Mouse (Mus musculus) hindbrain, embryonic 10.5 days (tissue): ENCODE data around the gene Zbtb11. TPM values are rescaled to one million over a fixed set of nuclear protein-coding genes. Genes with fewer than 3 reads are reported as not detected.

Experiments used
- DNase-seq: peaks from one replicate; pipeline ENCODE4 v3.0.0-alpha.2; 2017; ENCODE audit warnings: low spot score
- H3K27ac ChIP-seq: fragments of 300-500 bp; sonication (generic); 2 replicates; pipeline ENCODE4 v1.5.1; 2016; ENCODE audit warnings: mild to moderate bottlenecking, moderate library complexity
- H3K27me3 ChIP-seq: fragments of 300-500 bp; sonication (generic); 2 replicates; pipeline ENCODE4 v1.6.1; 2016; ENCODE audit warnings: mild to moderate bottlenecking; ENCODE audit not compliant: poor library complexity, insufficient read depth, severe bottlenecking
- H3K36me3 ChIP-seq: fragments of 300-500 bp; sonication (generic); 2 replicates; pipeline ENCODE4 v1.6.1; 2016; ENCODE audit warnings: mild to moderate bottlenecking, moderate library complexity
- H3K4me1 ChIP-seq: fragments of 300-500 bp; sonication (generic); replicated peaks from 2 replicates; pipeline ENCODE4 v1.6.1; 2016; ENCODE audit warnings: mild to moderate bottlenecking
- H3K4me3 ChIP-seq: fragments of 300-500 bp; sonication (generic); 2 replicates; pipeline ENCODE4 v1.5.1; 2016; ENCODE audit warnings: mild to moderate bottlenecking, moderate library complexity
- H3K9me3 ChIP-seq: fragments of 300-500 bp; sonication (generic); 2 replicates; pipeline ENCODE4 v1.6.1; 2016; ENCODE audit warnings: mild to moderate bottlenecking, moderate library complexity
- WGBS: fragments of 180-500 bp; shearing (Covaris S2); methylation state at CpG from one replicate; pipeline ENCODE4 v1.1.7; 2016; 5-methylcytosine and 5-hydroxymethylcytosine counted together
- polyA plus RNA-seq: library from polyadenylated mRNA; unstranded; fragments of >200 nt; fragmentation: Nextera tagmentation; extraction: Ambion mirVana; gene quantifications from 2 replicates; pipeline ENCODE4 v1.2.1, GENCODE M21; 2016

Gene Zbtb11
- polyA plus RNA-seq, 1 experiment from 2014 or later, result 15.3 TPM

DNA sequence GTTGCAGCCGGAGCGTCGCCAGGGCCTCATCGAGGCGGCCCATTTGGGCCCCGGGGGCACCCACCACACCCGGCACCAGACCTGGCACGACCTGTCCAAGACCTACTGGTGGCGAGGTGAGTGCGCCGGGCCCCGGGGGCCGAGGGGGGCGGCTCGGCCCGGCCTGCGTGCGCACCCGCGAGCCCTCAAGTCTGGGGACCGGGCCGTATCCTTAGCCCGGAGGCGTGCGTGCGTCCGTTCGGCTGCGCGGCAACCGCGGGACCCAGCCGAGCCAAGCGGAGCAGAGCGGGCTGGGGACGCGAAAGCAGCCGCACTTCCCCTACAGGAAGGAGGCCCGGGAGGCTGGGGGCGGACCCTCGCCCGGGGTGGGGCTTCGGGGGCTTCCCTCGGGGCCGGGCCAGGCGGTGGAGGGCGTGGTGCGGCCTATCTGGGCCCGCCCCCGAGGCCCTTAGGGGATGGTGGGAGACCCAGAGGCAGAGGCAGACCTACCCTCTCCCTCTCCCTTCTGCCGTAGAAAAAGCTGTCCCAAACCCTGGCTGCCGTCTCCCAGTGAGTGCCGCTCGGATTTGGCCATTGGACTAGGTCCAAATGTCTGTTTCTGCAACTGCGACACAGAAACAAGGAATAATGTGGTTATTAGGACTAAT, 696 bp downstream of the Zbtb11 start:
- Histone ChIP-seq H3K4me3 (peak overlapping the region; percentile 99), H3K9me3 (no peaks in the 10 kb centered on the region), H3K27me3 (no peaks in the 10 kb centered on the region), H3K27ac (peak overlapping the region; percentile 92), H3K36me3 (peaks cover 43% of the 10 kb centered on the region), H3K4me1 (peaks cover 29% of the 10 kb centered on the region)
- DNase-seq, result peak; percentile 84
- under 1% methylated on average over 55 of the region's 55 CpGs for WGBS

DNA sequence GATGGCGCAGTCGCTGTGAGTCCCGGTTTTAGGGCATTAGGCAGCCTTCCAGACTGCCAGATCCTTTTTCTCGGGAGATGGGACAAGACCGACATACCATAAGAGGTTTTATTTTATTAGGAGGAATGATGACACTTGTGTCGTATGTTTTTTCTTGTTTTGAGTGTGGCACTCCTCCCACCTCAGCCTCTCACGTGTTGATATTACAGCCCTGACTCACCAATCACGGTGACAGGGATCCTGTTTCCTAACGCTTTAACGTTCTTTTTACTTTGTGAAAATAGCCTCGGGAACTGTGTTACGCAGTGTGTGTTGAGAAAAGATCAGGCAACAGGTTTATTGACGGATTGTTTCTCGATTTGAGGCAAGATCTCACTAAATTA, 1.2 kb downstream of the Zbtb11 start:
- no peak for DNase-seq
- peak overlapping the region; percentile 92 for H3K27ac ChIP-seq
- WGBS, result 15% methylated on average over 14 of the region's 14 CpGs

DNA sequence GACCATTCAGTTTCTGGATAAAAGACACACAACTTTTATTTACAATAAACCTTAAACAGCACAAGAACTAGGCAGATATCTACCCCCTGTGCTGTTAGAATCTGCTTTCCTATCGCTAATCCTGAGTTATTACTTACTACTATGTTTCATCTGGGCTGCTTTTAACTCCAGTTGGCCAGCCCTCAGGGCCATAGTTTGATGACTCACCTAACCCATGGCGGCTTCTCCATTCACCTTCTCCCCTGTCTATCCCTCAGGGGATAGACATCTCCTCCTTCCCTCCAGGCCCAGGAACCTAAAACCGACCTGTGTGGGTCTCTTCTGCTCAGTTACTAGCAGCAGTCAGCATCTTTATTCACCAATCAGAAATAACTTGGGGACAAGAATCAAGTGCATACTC, 12.3 kb downstream of the Zbtb11 start:
- DNase-seq, result no peak
- Histone ChIP-seq H3K36me3 (peaks cover 81% of the 10 kb centered on the region), H3K9me3 (no peaks in the 10 kb centered on the region), H3K27ac (no peak overlapping the region), H3K4me3 (no peak overlapping the region), H3K4me1 (no peaks in the 10 kb centered on the region), H3K27me3 (no peaks in the 10 kb centered on the region)
- WGBS, result 95% methylated on average over 3 of the region's 3 CpGs

More for the DNA sequence above, 1.2 kb downstream of the Zbtb11 start:
- Histone ChIP-seq H3K36me3 (peaks cover 38% of the 10 kb centered on the region), H3K9me3 (no peaks in the 10 kb centered on the region), H3K27me3 (no peaks in the 10 kb centered on the region), H3K4me1 (peaks cover 25% of the 10 kb centered on the region), H3K4me3 (peak overlapping the region; percentile 99)

DNA sequence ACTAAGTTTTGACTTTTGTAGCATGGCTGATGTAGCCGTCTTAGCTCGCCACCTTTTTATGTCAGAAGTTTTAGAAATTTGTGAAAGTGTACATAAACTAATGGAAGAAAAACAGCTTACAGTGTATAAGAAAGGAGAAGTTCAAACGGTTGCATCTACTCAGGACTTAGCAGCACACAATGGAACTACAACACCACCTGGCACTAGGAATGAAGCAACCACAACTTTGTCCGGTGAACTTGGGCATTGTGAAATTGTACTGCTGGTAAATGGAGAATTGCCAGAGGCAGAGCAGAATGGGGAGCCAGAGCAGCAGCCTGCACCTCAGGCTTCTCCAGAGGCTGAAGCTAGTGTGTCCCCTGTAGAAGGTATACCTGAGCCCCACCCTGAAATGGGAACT, 16.6 kb downstream of the Zbtb11 start:
- no peak overlapping the region for H3K4me3 ChIP-seq
- no peaks in the 10 kb centered on the region for H3K4me1 ChIP-seq
- 96% methylated on average over 4 of the region's 4 CpGs for WGBS
- no peak overlapping the region for H3K27ac ChIP-seq
- no peaks in the 10 kb centered on the region for H3K27me3 ChIP-seq
- no peaks in the 10 kb centered on the region for H3K9me3 ChIP-seq
- no peak for DNase-seq
- H3K36me3 ChIP-seq, result peaks cover 77% of the 10 kb centered on the region

DNA sequence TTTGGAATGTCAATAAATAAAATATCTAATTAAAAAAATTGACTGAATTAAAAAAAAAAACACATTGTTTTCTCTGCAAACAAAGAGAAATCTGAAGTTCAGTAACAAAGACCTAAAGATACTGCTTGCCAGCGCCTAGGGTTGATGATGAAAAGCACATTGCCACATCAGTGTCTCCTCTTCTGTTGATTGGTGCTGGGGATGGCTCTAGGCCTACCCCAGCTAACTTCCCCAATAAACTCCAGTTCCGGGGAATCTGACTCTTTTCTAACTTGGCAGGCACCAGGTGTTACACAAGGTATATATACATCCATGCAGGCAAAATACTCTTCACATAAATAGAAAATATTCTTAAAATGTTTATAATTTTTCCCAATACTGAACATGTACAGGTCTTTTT, 20.6 kb downstream of the Zbtb11 start:
- H3K27me3 ChIP-seq, result no peaks in the 10 kb centered on the region
- H3K36me3 ChIP-seq, result peaks cover 82% of the 10 kb centered on the region
- H3K9me3 ChIP-seq, result no peaks in the 10 kb centered on the region
- no peak overlapping the region for H3K27ac ChIP-seq
- DNase-seq, result no peak
- H3K4me1 ChIP-seq, result no peaks in the 10 kb centered on the region
- H3K4me3 ChIP-seq, result no peak overlapping the region
- WGBS, result 94% methylated on average over 2 of the region's 2 CpGs

DNA sequence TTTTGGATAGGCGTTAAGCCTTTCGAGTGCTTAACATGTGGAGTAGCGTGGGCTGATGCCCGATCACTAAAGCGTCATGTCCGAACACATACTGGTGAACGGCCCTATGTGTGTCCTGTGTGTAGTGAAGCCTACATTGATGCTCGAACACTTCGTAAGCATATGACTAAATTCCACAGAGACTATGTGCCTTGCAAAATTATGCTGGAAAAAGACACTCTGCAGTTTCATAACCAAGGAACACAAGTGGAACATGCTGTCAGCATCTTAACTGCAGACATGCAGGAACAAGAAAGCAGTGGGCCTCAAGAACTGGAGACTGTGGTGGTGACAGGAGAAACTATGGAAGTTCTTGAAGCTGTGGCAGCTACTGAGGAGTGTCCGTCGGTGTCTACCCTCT, 33.1 kb downstream of the Zbtb11 start:
- WGBS, result 96% methylated on average over 11 of the region's 11 CpGs
- H3K27me3 ChIP-seq, result no peaks in the 10 kb centered on the region
- H3K27ac ChIP-seq, result no peak overlapping the region
- H3K4me3 ChIP-seq, result no peak overlapping the region
- DNase-seq, result no peak
- peaks cover 78% of the 10 kb centered on the region for H3K36me3 ChIP-seq
- no peaks in the 10 kb centered on the region for H3K4me1 ChIP-seq
- no peaks in the 10 kb centered on the region for H3K9me3 ChIP-seq

DNA sequence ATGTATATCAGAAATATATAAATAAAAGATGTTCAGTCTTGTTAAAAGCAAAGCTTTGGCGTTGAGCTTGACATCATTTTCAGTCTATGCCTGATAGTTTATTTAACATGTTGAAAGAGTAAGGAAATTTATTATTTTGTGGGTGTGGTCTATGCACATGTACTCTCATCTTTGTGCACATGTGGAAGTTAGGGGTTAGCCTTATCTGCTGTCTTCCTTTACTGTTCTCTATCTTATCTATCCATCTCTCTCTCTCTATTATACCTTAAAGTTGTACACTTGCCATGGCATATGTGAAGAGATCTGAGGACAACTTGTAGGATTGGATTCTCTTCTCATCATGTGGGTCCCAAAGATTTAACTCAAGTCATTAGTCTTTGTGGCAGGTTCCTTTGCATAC, 35.2 kb downstream of the Zbtb11 start:
- WGBS, result 98% methylated on average over 1 of the region's 1 CpGs
- peaks cover 77% of the 10 kb centered on the region for H3K36me3 ChIP-seq
- peaks cover 5% of the 10 kb centered on the region; the same call in 1 of the 2 replicates for H3K9me3 ChIP-seq
- no peaks in the 10 kb centered on the region for H3K4me1 ChIP-seq
- H3K27me3 ChIP-seq, result no peaks in the 10 kb centered on the region
- H3K4me3 ChIP-seq, result no peak overlapping the region
- no peak for DNase-seq
- H3K27ac ChIP-seq, result no peak overlapping the region

DNA sequence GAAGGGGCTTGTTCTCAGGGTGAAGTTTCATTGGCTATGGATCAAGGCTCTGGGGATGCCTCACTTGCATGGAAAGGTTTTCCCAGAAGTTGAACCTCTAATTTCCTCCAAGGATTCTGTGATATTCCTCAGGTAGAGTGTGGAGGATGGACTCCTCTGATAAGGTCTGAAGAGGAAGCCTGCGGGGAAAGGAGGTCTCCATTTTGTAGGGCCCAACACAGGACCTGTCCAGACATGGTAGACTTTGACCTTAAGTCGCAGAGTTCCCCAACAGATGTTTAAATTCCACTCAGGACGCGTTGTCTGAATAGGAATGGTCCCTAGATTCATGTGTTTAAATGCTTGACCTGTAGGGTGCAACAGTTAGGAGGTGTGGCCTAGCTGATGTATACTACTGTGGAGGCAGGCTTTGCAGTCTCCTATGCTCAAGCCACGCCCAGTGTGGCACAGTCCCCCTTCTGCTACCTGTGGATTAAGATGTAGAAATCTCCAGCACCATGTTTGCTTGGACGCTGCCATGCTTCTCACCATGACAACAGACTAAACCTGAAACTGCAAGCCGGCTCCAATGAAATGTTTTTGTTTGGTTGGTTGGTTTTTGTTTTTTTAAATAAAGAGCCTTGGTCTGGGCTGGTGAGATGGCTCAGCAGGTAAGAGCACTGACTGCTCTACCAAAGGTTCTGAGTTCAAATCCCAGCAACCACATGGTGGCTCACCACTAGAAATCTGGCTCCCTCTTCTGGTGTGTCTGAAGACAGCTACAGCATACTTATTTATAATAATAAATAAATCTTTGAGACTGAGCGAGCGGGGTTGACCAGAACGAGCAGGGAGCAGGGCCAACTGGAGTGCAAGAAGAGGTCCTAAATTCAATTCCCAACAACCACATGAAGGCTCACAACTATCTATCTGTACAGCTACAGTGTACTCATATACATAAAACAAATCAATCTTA, 39.4 kb downstream of the Zbtb11 start:
- Histone ChIP-seq H3K9me3 (peaks cover 7% of the 10 kb centered on the region; the same call in 1 of the 2 replicates), H3K4me1 (no peaks in the 10 kb centered on the region), H3K27ac (no peak overlapping the region), H3K36me3 (peaks cover 64% of the 10 kb centered on the region), H3K27me3 (no peaks in the 10 kb centered on the region), H3K4me3 (no peak overlapping the region)
- DNase-seq, result no peak
- WGBS, result 86% methylated on average over 10 of the region's 10 CpGs

DNA sequence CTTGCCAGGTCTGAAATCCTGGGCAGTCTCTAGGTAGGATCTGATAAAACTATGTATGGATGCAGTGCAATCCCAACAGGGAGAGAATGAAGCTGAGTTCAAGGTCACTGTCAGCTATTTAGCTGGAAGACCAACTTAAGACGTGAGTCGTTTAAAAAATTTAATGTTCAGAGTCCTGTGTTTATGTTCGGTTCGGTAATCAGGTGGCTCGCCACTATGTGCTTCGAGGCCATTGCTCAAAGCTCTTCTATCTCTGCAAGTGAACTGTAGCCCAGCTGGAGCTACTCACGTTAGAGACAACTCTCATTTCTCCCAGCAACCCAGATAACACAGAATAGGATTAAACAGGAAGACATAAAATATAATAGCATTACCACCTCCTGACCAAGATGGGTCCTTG, 40.4 kb downstream of the Zbtb11 start:
- DNase-seq, result no peak

DNA sequence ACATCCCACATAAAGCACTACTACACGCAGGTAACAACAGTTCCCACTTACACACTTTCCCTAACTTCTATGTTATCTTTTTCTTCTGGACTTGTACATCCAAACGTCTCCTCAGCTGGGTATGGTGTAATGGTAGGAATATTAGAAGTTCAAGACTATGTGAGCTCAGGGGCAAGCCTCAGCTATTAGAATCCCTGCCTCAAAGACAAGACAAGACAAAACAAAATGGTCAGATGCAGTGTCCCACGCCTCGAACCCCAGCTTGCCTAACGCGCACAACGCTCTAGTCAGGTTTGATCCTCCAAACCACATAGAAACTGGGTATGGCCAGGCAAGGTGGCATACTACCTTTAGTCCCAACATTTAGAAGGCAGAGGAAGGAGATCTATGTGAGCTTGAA, 46.0 kb downstream of the Zbtb11 start:
- Histone ChIP-seq H3K4me3 (no peak overlapping the region), H3K4me1 (no peaks in the 10 kb centered on the region), H3K27ac (no peak overlapping the region), H3K36me3 (peaks cover 80% of the 10 kb centered on the region), H3K9me3 (peaks cover 2% of the 10 kb centered on the region; the same call in 1 of the 2 replicates), H3K27me3 (no peaks in the 10 kb centered on the region)
- WGBS, result 98% methylated on average over 7 of the region's 7 CpGs
- no peak for DNase-seq

More for the DNA sequence above, 40.4 kb downstream of the Zbtb11 start:
- no peaks in the 10 kb centered on the region for H3K4me1 ChIP-seq
- H3K27me3 ChIP-seq, result no peaks in the 10 kb centered on the region
- H3K4me3 ChIP-seq, result no peak overlapping the region
- peaks cover 7% of the 10 kb centered on the region; the same call in 1 of the 2 replicates for H3K9me3 ChIP-seq
- peaks cover 67% of the 10 kb centered on the region for H3K36me3 ChIP-seq
- 93% methylated on average over 7 of the region's 7 CpGs for WGBS
- H3K27ac ChIP-seq, result no peak overlapping the region

DNA sequence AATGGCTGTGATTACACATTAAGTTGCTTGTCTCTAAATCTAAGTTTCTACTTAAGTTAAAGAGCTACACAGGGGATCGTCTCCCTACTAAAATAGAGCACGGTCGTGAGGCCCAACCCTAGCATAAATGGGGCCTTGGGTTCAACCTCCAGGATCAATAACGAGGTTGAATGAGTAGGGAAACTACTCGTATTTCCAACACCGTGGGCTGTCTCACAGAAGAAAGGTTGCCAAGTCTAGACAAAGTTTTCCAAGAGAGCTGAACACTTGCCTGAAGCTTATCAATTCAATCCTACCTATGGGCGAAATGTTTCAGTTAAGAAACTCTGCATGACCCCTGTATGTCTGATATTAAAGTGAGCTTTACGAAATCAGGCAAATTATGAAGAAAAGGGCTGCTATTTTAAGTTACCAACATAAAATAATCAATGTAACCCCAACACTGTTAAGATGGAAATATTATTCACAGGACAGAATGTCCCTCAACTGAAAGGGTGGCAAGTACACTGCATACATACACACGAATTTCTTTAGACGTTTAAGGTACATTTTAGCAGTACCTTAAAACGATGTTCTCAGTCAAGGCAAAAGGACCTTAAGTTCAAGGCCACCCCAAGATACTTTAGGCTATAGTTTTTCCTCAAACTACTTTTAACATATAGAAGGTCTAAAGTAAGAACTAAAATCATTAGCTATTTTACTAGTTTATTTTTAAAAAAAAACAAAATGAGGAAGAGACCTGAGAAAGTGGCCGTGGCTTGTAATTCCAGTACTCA, 54.4 kb downstream of the Zbtb11 start:
- peak overlapping the region; percentile 94 for H3K27ac ChIP-seq
- peaks cover 54% of the 10 kb centered on the region for H3K36me3 ChIP-seq
- 62% methylated on average over 12 of the region's 12 CpGs for WGBS

DNA sequence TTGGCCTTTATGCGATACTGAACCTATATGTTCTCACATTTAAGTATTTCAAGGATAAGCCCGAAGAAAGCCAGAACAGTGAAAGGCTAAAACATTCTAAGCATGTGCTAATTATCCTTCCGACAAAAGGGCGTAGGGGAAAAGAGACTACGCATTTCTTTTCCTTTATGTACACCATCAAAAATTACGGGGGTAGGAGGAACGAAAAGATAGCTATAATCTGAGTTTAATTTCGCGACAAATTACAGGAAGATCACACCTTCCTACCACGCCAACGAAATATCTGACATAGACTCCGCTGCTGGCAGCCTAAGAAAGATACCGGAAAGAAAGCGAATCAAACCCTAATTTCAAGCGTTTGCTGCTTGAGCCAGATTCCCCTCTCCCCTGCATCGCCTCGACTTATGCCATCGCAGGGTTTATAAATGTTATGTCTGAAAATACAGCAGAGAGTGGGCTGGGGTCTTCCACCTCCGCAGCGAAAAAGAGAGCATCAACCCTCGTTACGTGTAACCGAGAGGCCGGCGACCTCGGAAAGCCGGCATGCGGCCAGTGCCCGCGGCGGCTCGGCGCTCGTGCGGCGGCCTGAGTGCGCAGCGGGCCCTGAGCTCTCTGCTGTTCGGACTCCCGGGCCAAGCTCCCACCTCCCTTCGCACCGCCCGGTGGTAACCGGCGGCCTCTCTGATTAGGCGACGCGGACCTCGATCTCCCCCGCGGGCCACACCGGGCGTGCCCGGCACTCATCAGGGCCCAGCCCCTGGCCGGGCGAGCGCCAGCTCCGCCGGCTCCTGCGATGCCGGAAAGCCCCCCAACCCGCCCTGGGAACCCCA, 55.3 kb downstream of the Zbtb11 start:
- under 1% methylated on average over 62 of the region's 62 CpGs for WGBS
- no peak for DNase-seq
- peak overlapping the region; percentile 94 for H3K4me3 ChIP-seq
- H3K27me3 ChIP-seq, result no peaks in the 10 kb centered on the region
- H3K27ac ChIP-seq, result peak overlapping the region; percentile 94
- peaks cover 57% of the 10 kb centered on the region for H3K36me3 ChIP-seq
- no peaks in the 10 kb centered on the region for H3K9me3 ChIP-seq
- peaks cover 20% of the 10 kb centered on the region for H3K4me1 ChIP-seq

More for the DNA sequence above, 54.4 kb downstream of the Zbtb11 start:
- no peaks in the 10 kb centered on the region for H3K27me3 ChIP-seq
- peak overlapping the region; percentile 94 for H3K4me3 ChIP-seq
- no peak for DNase-seq
- H3K9me3 ChIP-seq, result no peaks in the 10 kb centered on the region
- peaks cover 20% of the 10 kb centered on the region for H3K4me1 ChIP-seq
